Mouse (Mus musculus) lung, adult 2 months (tissue): Measurements from ENCODE around the gene Xrcc1. TPM values are rescaled to one million over a fixed set of nuclear protein-coding genes. Genes with fewer than 3 reads are reported as not detected.

Source experiments
- DNase-seq: peaks from one replicate; pipeline ENCODE4 v3.0.0; 2022
- H3K4me1 ChIP-seq: fragments of 200-500 bp; 2 replicates; pipeline ENCODE4 v1.6.1; 2011; ENCODE audit warnings: low read length; ENCODE audit not compliant: control insufficient read depth, insufficient read depth
- H3K4me3 ChIP-seq: fragments of 200-500 bp; replicated peaks from 2 replicates; pipeline ENCODE3; 2011; ENCODE audit warnings: low read depth, mild to moderate bottlenecking, control low read depth, low read length; ENCODE audit errors: extremely low read depth
- CTCF ChIP-seq: fragments of 200-500 bp; IDR thresholded peaks from 2 replicates; pipeline ENCODE4 v1.5.1; 2011; ENCODE audit warnings: mild to moderate bottlenecking, low read length, control low read depth; ENCODE audit not compliant: insufficient read depth
- POLR2A ChIP-seq: fragments of 200-500 bp; IDR thresholded peaks from 2 replicates; pipeline ENCODE4 v1.6.1; 2011; ENCODE audit warnings: low read depth, mild to moderate bottlenecking, control low read depth, low read length, borderline replicate concordance; ENCODE audit errors: extremely low read depth
- WGBS: fragments of 180-500 bp; shearing (Covaris S2); methylation state at CpG from one replicate; pipeline ENCODE4 v1.1.7; 2018; 5-methylcytosine and 5-hydroxymethylcytosine counted together
- polyA plus RNA-seq: library from polyadenylated mRNA; depleted of rRNA; stranded (reverse); fragments of >200 nt; gene quantifications from 2 replicates; pipeline ENCODE4 v1.2.3, GENCODE M21; 2012

Gene Xrcc1
- polyA plus RNA-seq, 1 experiment: 40.5 TPM

GRCm38 (mm10) chr7:24524978-24525377 is 21.1 kb upstream of the Xrcc1 start:
- Histone ChIP-seq H3K4me3 (no peak overlapping the region), H3K4me1 (no peaks in the 10 kb centered on the region)
- DNase-seq: no peak
- WGBS: 72% methylated on average over 6 of the region's 6 CpGs
- TF ChIP-seq CTCF (no peak), POLR2A (no peak)

GRCm38 (mm10) chr7:24525686-24526420 is 20.2 kb upstream of the Xrcc1 start:
- no peak overlapping the region for H3K4me3 ChIP-seq
- no peaks in the 10 kb centered on the region for H3K4me1 ChIP-seq

GRCm38 (mm10) chr7:24528861-24529260 is 17.2 kb upstream of the Xrcc1 start:
- H3K4me3 ChIP-seq: no peak overlapping the region
- H3K4me1 ChIP-seq: peaks cover 4% of the 10 kb centered on the region; the same call in 1 of the 2 replicates
- 92% methylated on average over 11 of the region's 11 CpGs for WGBS
- TF ChIP-seq POLR2A (no peak), CTCF (no peak)
- no peak for DNase-seq

More at GRCm38 (mm10) chr7:24525686-24526420, 20.2 kb upstream of the Xrcc1 start:
- no peak for TF ChIP-seq CTCF
- no peak for TF ChIP-seq POLR2A
- 71% methylated on average over 12 of the region's 12 CpGs for WGBS
- no peak for DNase-seq

GRCm38 (mm10) chr7:24529580-24529979 is 16.5 kb upstream of the Xrcc1 start:
- Histone ChIP-seq H3K4me3 (peak overlapping the region; percentile 82), H3K4me1 (peaks cover 4% of the 10 kb centered on the region; the same call in 1 of the 2 replicates)
- TF ChIP-seq CTCF (no peak), POLR2A (no peak)
- 46% methylated on average over 11 of the region's 11 CpGs for WGBS
- DNase-seq: no peak

GRCm38 (mm10) chr7:24530062-24530931 is 15.8 kb upstream of the Xrcc1 start, which contains the start of gene Irgq:
Irgq (plus strand) TSS chr7:24530689.
- Histone ChIP-seq H3K4me1 (peaks cover 4% of the 10 kb centered on the region; the same call in 1 of the 2 replicates), H3K4me3 (peak within 1 kb of the TSS; percentile 82)
- peak; percentile 37; the same call in 1 of the 2 replicates for TF ChIP-seq POLR2A
- TF ChIP-seq CTCF: no peak
- under 1% methylated on average over 44 of the region's 44 CpGs for WGBS
- DNase-seq: peak; percentile 98

GRCm38 (mm10) chr7:24531211-24531971 is 14.7 kb upstream of the Xrcc1 start:
- DNase-seq: peak; percentile 75
- WGBS: 1% methylated on average over 43 of the region's 43 CpGs
- Histone ChIP-seq H3K4me3 (peak overlapping the region; percentile 75), H3K4me1 (peaks cover 4% of the 10 kb centered on the region; the same call in 1 of the 2 replicates)
- peak; percentile 59 for TF ChIP-seq CTCF
- TF ChIP-seq POLR2A: no peak

- no peak for DNase-seq
- Histone ChIP-seq H3K4me3 (no peak overlapping the region), H3K4me1 (peaks cover 4% of the 10 kb centered on the region; the same call in 1 of the 2 replicates)
- WGBS: 90% methylated on average over 28 of the region's 28 CpGs
- no peak for TF ChIP-seq POLR2A
- no peak for TF ChIP-seq CTCF
These were observed 13.0 kb upstream of the Xrcc1 start for GRCm38 (mm10) chr7:24533031-24533571.

- no peak for DNase-seq
- peaks cover 4% of the 10 kb centered on the region; the same call in 1 of the 2 replicates for H3K4me1 ChIP-seq
- TF ChIP-seq CTCF: no peak
- TF ChIP-seq POLR2A: no peak
- WGBS: 71% methylated on average over 41 of the region's 42 CpGs
- no peak overlapping the region for H3K4me3 ChIP-seq
These were observed 12.3 kb upstream of the Xrcc1 start for GRCm38 (mm10) chr7:24533806-24534205.

GRCm38 (mm10) chr7:24534301-24534700 is 11.8 kb upstream of the Xrcc1 start:
- 69% methylated on average over 19 of the region's 19 CpGs for WGBS
- no peak for DNase-seq
- H3K4me3 ChIP-seq: no peak overlapping the region
- peaks cover 4% of the 10 kb centered on the region; the same call in 1 of the 2 replicates for H3K4me1 ChIP-seq
- TF ChIP-seq POLR2A: no peak
- TF ChIP-seq CTCF: no peak
